Mouse (Mus musculus) cerebellum, adult 11 months (tissue): Measurements from ENCODE around the gene Blnk.

Source experiments
- DNase-seq: peaks from one replicate; pipeline ENCODE4 v3.0.0; 2022

Blnk gene

DNA sequence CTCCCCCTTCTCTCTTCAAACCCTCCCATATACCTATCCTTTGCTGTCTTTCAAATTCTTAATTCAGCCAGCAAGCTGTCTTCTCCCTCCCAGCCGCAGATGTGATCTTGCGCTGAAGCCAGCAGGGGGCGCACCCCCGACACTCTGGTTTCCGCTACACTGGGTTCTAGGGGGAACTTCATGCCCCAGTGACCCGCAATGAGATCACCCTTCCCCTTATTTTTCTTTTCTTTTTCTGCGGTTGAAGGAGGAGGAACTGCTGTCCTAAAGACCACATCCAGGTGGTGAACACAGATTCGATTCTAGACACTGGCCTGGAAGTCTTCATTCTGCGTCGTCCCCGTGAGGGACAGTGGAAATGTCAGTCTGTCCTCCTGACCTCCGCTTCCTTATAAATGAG is 31.3 kb downstream of the Blnk start:
- no peak for DNase-seq

DNA sequence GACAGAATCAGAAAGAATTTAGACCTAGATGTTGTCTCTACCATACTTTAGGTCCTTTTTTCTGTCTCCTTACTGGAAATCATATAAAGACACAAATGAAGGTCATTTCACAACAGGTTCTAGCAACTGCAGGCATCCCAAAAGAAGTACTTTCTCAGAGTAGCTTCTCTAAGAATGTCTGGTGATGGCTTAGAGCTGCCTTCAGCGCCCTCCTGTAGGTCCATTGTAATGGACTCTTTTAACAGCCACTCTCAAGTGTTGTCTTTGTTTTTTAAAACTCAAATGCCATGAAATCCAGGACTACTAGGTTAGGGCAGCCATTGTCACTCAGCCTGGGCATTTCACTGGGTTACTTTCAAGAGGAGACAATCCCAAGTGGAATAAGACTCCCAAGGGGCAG is 35.4 kb downstream of the Blnk start:
- DNase-seq = no peak

DNA sequence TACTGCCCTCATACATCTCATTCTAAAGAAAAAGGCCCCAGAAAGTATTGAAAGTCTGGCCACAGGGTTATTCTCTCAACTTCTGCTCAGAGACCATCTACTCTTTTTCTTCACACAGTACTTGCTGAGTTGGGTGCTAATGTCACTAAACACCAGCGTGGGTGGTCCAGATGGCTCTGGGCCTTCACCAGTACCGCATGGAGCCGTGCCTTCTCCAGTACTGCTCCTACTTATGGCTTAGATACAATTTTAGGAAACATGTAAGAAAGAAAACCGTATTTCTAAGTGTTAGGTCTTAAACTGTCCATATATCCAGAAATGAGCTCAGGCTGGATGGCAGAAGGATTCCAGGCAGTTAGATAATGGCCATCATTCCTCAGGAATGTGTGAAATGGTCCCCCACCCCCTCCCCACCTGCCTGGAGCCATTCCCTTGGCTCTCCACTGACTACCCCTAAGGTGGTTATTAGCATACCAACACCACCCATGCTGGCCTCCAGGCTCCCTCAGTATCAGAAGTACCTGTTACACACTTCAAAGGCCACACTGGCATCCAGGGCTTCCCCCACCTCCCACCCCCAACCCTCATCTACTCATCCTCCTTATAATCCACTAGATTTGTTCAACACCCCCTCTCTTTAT is 47.3 kb downstream of the Blnk start:
- DNase-seq = no peak

DNA sequence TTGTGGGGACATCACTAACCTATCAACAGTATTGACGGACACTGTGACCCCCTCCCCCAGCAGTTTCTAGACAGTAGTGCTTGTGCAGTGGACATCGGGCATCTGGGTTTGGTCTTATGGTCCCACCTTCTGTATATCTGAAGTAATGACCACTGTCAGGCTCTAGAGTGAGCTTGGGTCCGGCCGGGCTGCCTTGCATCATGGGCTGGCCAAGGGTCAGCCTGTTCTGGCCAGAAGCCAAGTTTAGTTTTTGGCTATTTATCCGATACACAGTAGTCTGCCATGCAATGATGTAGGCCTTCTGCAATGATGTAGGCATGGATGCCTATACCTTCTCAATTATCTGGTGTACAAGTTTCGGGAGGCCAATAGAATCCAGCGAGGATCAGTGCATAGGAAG is 50.8 kb downstream of the Blnk start:
- DNase-seq = no peak

DNA sequence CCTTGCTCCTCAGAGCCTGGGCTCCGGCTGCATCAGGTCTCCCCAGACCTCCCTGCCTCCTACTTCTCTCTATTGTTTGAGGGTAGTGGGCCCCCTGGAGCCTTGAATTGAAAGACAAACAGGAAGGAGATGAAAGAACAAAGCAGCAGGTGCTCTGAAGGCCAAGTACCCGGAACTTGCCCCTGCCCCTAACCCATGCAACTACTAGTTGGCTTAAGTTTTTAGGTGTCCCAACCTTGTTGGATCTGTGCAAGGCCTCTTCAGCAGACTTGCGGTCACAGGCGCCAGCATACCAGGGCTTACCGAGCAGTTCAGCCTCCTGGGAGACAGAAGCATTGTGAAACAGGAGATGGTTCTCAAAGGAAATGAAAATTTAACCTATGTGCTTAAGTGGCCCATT is 58.3 kb downstream of the Blnk start:
- no peak for DNase-seq

DNA sequence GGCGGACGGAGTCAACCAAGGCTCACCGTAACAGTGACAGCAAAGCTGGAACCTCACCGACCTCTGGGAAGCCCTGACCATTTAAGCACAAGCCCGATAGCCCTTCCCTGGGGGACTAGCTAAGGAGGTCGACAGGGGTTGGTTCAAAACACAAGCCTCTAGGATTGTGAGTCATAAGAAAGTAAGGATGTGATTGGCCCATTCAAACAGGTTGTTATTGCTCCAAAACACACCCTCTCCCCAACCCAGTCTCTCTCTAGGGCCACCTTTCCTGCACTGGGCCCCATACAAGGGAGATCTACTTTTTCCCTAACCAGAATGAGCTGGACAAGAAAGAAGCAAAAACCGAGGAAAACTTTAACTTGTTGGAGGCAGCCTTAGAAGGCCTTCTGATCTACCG is 59.0 kb downstream of the Blnk start:
- DNase-seq = no peak

DNA sequence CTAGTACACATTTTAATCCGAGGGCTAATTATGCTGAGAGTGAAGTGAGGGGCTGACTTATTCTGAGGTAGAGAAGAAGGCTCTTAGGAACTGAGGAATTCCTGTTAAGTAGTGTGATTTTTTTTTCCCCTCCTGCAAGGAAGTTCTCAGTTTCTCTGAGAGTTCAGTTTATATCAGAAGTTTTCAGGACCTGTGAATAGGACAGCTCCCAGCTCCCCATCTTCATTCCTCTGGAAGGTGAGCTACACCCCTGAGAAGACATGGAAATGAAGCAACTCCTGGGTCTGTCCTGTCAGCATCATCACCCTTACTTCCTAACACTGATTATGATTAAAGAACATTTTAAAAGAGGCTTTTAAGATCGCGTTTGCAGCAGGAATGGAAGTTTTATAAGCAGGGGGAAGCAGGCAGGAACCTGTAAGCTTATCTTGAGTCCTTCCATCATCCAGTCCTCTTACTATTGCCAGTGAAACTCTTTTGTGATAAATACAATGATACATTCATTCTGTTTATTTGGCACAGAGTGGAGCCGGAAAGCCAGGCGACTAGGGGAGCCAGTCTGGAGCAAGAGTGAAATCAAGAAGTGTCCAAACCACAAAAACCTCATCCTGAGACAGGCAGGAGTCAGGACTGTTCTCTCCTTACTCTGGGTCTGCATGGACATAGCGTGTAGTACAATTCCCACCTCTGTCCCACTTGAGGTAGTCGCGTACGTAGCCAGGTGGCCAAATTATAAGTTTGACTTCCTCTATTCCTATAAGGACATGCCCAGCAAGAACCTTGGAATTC is 62.6 kb downstream of the Blnk start:
- no peak for DNase-seq

DNA sequence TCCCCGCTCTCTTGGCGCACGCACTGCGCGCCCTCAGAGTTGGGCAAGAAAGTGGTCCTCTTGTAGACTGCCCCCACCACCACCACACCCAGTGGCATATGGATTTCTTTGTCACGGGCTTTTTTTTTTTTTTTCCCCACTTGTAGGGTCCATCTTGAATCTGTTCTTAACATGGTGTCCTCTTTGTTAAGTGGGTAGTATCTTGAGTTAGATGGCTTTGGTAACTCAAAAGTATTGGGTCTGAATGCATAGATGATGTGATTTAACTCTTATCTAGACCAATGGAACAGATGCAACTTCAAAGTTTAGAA is 99.0 kb downstream of the Blnk start:
- no peak for DNase-seq

DNA sequence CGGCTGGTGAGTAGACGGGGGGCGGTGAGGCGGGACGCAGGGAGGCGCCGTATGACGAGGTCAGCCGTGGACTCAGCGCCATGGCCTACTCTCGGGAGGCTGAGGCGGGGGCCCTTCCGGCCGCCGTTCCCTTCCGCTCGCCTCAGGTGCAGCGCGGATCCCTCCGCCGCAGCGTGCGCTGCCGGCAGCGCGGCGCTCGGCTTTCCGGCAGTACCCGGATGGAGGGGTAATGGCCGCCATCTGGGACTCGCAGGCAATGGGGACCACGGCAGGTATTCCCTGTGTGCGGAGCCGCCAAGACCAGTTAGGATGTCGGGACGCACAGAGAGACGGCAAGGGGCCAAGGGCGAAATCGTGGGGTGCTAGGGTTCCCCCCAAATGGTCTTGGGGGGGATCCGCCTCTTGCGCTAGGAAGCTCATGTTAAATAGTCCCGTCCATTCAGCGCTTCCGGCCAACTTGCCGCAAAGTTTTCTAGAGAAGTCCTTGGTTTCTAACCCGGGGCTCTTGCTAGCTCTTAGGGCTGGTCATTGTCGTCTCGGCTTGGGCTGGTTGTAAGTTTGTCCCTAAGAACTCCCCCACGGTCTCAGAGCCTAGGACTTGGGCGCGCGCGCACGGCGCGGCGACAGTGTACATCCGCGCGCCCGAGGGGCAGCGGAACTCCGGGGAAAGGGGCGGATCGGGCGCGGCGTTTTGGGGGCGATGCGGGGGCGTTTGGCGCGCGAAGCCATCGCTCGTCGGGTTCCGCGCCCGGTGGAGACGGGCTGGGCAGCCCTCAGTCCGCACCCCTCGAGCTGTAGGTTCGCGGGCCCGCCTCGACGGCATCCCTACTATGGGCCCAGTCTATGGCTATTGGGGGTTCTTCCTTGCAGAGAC is 99.6 kb downstream of the Blnk start, which contains the start of gene Zfp518a:
Zfp518a (plus strand) TSS at position 187 of the 874 bp plus-strand sequence.
- peak; percentile 83 for DNase-seq

DNA sequence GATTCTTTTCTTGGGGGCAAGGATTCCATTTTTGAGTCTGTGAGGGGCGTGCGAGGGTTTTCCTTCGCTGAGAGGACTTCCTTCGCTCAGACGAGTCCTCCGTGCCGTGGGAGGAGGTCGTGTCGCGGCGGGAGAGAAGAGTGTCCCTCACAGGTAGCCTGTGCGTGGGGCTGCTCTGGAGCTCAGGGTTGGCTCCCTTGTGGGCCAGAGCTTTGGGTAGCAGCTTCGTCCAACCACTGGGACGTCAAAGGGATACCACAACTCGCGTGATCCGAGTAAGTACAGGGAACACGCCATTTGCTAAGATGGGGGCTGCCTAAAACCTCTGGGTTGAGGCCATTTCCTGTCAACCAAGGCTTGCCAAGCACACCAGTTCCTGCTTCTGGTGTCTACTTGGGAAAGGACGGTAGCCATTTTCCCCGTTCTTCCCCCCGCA is 100.2 kb downstream of the Blnk start:
- no peak for DNase-seq

DNA sequence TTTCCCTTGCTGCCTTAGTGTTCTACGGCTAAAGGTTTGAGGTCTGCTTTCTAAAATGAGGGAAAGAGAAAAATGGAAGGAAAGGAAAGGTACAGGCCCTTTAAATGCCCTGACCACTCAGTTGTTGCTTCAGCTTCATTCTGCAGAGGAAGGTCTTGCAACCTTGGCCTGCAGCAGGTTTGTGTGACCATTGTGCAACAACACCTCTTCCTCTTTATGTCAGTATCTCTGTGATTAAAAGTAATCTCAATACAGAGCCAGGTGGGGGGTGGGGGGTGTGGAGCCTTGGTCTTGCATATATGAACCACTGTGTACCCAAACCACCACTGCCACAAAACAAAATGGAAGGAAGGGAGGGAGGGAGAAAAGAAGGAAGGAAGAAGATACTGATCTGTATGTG is 105.4 kb downstream of the Blnk start:
- no peak for DNase-seq

DNA sequence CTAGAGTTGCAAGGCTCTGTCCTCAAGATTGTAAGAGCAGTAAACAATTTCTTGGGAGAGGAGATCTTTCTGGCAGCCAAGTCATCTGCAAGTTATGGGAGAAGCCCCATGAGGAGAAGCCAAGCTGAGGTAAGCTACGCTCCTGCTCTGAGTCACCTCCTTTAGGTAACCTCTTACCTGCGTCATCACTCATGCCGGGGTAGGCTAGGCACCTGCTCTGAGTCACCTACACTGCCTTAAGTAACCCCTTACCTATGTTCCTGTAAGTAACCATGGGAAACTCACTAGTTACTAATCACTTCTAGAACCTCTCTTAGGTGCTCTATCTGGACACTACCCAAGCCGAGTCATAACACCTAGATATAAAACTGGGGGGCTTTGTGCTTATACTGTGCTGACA is 112.6 kb downstream of the Blnk start:
- DNase-seq = no peak
